Mouse (Mus musculus) frontal cortex, postnatal 10 days (tissue): ENCODE measurements around the gene Pip5k1a.
"Not testable (repeated sequence)": the region's sequence is repeated elsewhere in the genome, so short reads cannot be mapped to it uniquely, and the experiment has no call there.

Source experiments
- DNase-seq, 2 experiments: peaks; one replicate each; pipeline ENCODE4 v3.0.0; 2022; ENCODE audit warnings: low spot score in 2 of 2, mixed read lengths in 1 of 2

Pip5k1a gene

GRCm38 (mm10) chr3:95042166-95042837, 64.4 kb downstream of the Pip5k1a start, which contains the start of gene Psmd4:
Psmd4 (minus strand) TSS chr3:95042614.
- peak; percentile 97 for DNase-seq

GRCm38 (mm10) chr3:95041625-95042024, 65.1 kb downstream of the Pip5k1a start:
- DNase-seq, result no peak

GRCm38 (mm10) chr3:95029953-95030352, 76.8 kb downstream of the Pip5k1a start:
- DNase-seq, result no peak

- not testable (repeated sequence) for DNase-seq
Observed at GRCm38 (mm10) chr3:95029291-95029827, 77.4 kb downstream of the Pip5k1a start.

- no peak for DNase-seq
Observed at GRCm38 (mm10) chr3:95028603-95029002, 78.1 kb downstream of the Pip5k1a start.

GRCm38 (mm10) chr3:95027701-95028100, 79.0 kb downstream of the Pip5k1a start:
- DNase-seq, result no peak

- DNase-seq, result no peak
Observed at GRCm38 (mm10) chr3:95027057-95027645, 79.6 kb downstream of the Pip5k1a start.

- no peak for DNase-seq
Observed at GRCm38 (mm10) chr3:95025202-95025601, 81.5 kb downstream of the Pip5k1a start.

- no peak for DNase-seq
Observed at GRCm38 (mm10) chr3:95024551-95024950, 82.2 kb downstream of the Pip5k1a start.

GRCm38 (mm10) chr3:95020956-95021355, 85.8 kb downstream of the Pip5k1a start:
- DNase-seq, result not testable (repeated sequence)

- DNase-seq, result no peak
Observed at GRCm38 (mm10) chr3:95018741-95019140, 88.0 kb downstream of the Pip5k1a start.

GRCm38 (mm10) chr3:95016532-95017056, 90.1 kb downstream of the Pip5k1a start:
- no peak for DNase-seq

GRCm38 (mm10) chr3:95015891-95016531, 90.7 kb downstream of the Pip5k1a start:
- DNase-seq, result peak; percentile 92

GRCm38 (mm10) chr3:95015337-95015872, 91.3 kb downstream of the Pip5k1a start, which contains the start of gene Zfp687:
Zfp687 (minus strand) TSS chr3:95015448.
- DNase-seq, result peak; percentile 99 to 100

- no peak for DNase-seq
Observed at GRCm38 (mm10) chr3:95014428-95015151, 92.1 kb downstream of the Pip5k1a start.

GRCm38 (mm10) chr3:95013699-95014427, 92.9 kb downstream of the Pip5k1a start:
- DNase-seq, result no peak

GRCm38 (mm10) chr3:95012982-95013381, 93.7 kb downstream of the Pip5k1a start:
- DNase-seq, result no peak

GRCm38 (mm10) chr3:95010396-95010795, 96.3 kb downstream of the Pip5k1a start:
- no peak for DNase-seq
